Mouse (Mus musculus) limb, embryonic 11.5 days (tissue): ENCODE data around the gene Naxd. TPM values are rescaled to one million over a fixed set of nuclear protein-coding genes. Genes with fewer than 3 reads are reported as not detected.

ENCODE experiments used
- ATAC-seq: fragments of 200-750 bp; cut with Nextera tagmentation; 2 replicates; pipeline ENCODE4 v1.8.0; 2017; ENCODE audit warnings: low read depth; ENCODE audit not compliant: insufficient number of reproducible peaks, low FRiP score, low TSS enrichment
- DNase-seq: peaks from one replicate; pipeline ENCODE4 v3.0.0-alpha.2; 2015; ENCODE audit warnings: low spot score
- H3K27ac ChIP-seq: fragments of 300-500 bp; sonication (generic); replicated peaks from 2 replicates; pipeline ENCODE4 v1.5.1; 2014; ENCODE audit warnings: low read depth, mild to moderate bottlenecking, low read length
- H3K27me3 ChIP-seq: fragments of 300-500 bp; sonication (generic); 2 replicates; pipeline ENCODE4 v1.6.1; 2014; ENCODE audit warnings: mild to moderate bottlenecking, low read length, mixed read lengths; ENCODE audit not compliant: control insufficient read depth, insufficient read depth
- H3K36me3 ChIP-seq: fragments of 300-500 bp; sonication (generic); 2 replicates; pipeline ENCODE4 v1.6.1; 2014; ENCODE audit warnings: mild to moderate bottlenecking, low read length, moderate library complexity, mixed read lengths; ENCODE audit not compliant: control insufficient read depth, insufficient read depth
- H3K4me1 ChIP-seq: fragments of 300-500 bp; sonication (generic); 2 replicates; pipeline ENCODE4 v1.6.1; 2014; ENCODE audit warnings: low read length, mixed read lengths; ENCODE audit not compliant: control insufficient read depth, insufficient read depth
- H3K4me2 ChIP-seq: fragments of 300-500 bp; sonication (generic); 2 replicates; pipeline ENCODE4 v1.6.1; 2014; ENCODE audit warnings: low read depth, mild to moderate bottlenecking, moderate library complexity; ENCODE audit not compliant: severe bottlenecking
- H3K4me3 ChIP-seq: fragments of 300-500 bp; sonication (generic); 2 replicates; pipeline ENCODE4 v1.5.1; 2014; ENCODE audit warnings: low read depth, low read length
- H3K9ac ChIP-seq: fragments of 300-500 bp; sonication (generic); 2 replicates; pipeline ENCODE4 v1.6.1; 2014; ENCODE audit warnings: mild to moderate bottlenecking, low read length
- H3K9me3 ChIP-seq: fragments of 300-500 bp; sonication (generic); 2 replicates; pipeline ENCODE4 v1.6.1; 2016; ENCODE audit warnings: low read length; ENCODE audit not compliant: control insufficient read depth
- WGBS: fragments of 180-500 bp; shearing (Covaris S2); extraction: QIAGEN DNeasy Blood & Tissue Kit; methylation state at CpG from one replicate; pipeline ENCODE4 v1.1.7; 2014; 5-methylcytosine and 5-hydroxymethylcytosine counted together
- polyA plus RNA-seq: library from polyadenylated mRNA; unstranded; fragments of >200 nt; fragmentation: Nextera tagmentation; extraction: Ambion mirVana; gene quantifications from 2 replicates; pipeline ENCODE4 v1.2.1, GENCODE M21; 2014

The Naxd gene
- polyA plus RNA-seq, 1 experiment from 2014 or later: 107 TPM

- Histone ChIP-seq H3K4me3 (no peak overlapping the region), H3K4me2 (peak overlapping the region; percentile 36), H3K27me3 (peaks cover 52% of the 10 kb centered on the region), H3K9me3 (no peaks in the 10 kb centered on the region), H3K4me1 (peaks cover 18% of the 10 kb centered on the region), H3K36me3 (no peaks in the 10 kb centered on the region), H3K9ac (no peak overlapping the region), H3K27ac (no peak overlapping the region)
- 4% methylated on average over 24 of the region's 24 CpGs for WGBS
- ATAC-seq (no peak), DNase-seq (peak; percentile 69)
These were observed 20.7 kb upstream of the Naxd start for GRCm38 (mm10) chr8:11476338-11477177.

GRCm38 (mm10) chr8:11477178-11477553 lies 20.1 kb upstream of the Naxd start:
- H3K4me1 ChIP-seq: peaks cover 18% of the 10 kb centered on the region
- H3K9me3 ChIP-seq: no peaks in the 10 kb centered on the region
- H3K27ac ChIP-seq: no peak overlapping the region
- DNase-seq (no peak), ATAC-seq (no peak)
- no peak overlapping the region for H3K9ac ChIP-seq
- H3K4me2 ChIP-seq: peak overlapping the region; percentile 36; the same call in 1 of the 2 replicates
- peaks cover 55% of the 10 kb centered on the region for H3K27me3 ChIP-seq
- no peaks in the 10 kb centered on the region for H3K36me3 ChIP-seq
- no peak overlapping the region for H3K4me3 ChIP-seq
- WGBS: 3% methylated on average over 9 of the region's 9 CpGs

GRCm38 (mm10) chr8:11477811-11478761 lies 19.2 kb upstream of the Naxd start, which contains the start of gene Rab20:
Gene Rab20 (minus strand): TSS chr8:11478710.
- H3K4me1 ChIP-seq: peaks cover 17% of the 10 kb centered on the region
- DNase-seq (peak; percentile 83), ATAC-seq (peak; percentile 45; the same call in 1 of the 2 replicates)
- H3K27me3 ChIP-seq: peaks cover 55% of the 10 kb centered on the region
- WGBS: under 1% methylated on average over 66 of the region's 69 CpGs
- no peak within 1 kb of the TSS for H3K9ac ChIP-seq
- H3K27ac ChIP-seq: no peak within 1 kb of the TSS
- no peaks in the 10 kb centered on the region for H3K36me3 ChIP-seq
- no peaks in the 10 kb centered on the region for H3K9me3 ChIP-seq
- peak within 1 kb of the TSS; percentile 52 for H3K4me3 ChIP-seq
- peak within 1 kb of the TSS; percentile 91 for H3K4me2 ChIP-seq

GRCm38 (mm10) chr8:11478807-11479527 lies 18.3 kb upstream of the Naxd start:
- Histone ChIP-seq H3K4me3 (peak overlapping the region; percentile 52), H3K4me2 (peak overlapping the region; percentile 91), H3K4me1 (peaks cover 12% of the 10 kb centered on the region; the same call in 1 of the 2 replicates), H3K27me3 (peaks cover 55% of the 10 kb centered on the region), H3K36me3 (no peaks in the 10 kb centered on the region), H3K27ac (no peak overlapping the region), H3K9ac (no peak overlapping the region), H3K9me3 (no peaks in the 10 kb centered on the region)
- WGBS: under 1% methylated on average over 23 of the region's 23 CpGs
- DNase-seq (peak; percentile 52), ATAC-seq (peak; percentile 24; the same call in 1 of the 2 replicates)

GRCm38 (mm10) chr8:11479591-11479990 lies 17.7 kb upstream of the Naxd start:
- DNase-seq (no peak), ATAC-seq (no peak)
- no peak overlapping the region for H3K4me2 ChIP-seq
- no peak overlapping the region for H3K9ac ChIP-seq
- no peak overlapping the region for H3K27ac ChIP-seq
- no peaks in the 10 kb centered on the region for H3K36me3 ChIP-seq
- 4% methylated on average over 14 of the region's 14 CpGs for WGBS
- H3K4me3 ChIP-seq: no peak overlapping the region
- peaks cover 12% of the 10 kb centered on the region; the same call in 1 of the 2 replicates for H3K4me1 ChIP-seq
- peaks cover 52% of the 10 kb centered on the region for H3K27me3 ChIP-seq
- H3K9me3 ChIP-seq: no peaks in the 10 kb centered on the region

- Histone ChIP-seq H3K27me3 (peaks cover 34% of the 10 kb centered on the region), H3K36me3 (no peaks in the 10 kb centered on the region), H3K4me1 (peaks cover 6% of the 10 kb centered on the region; the same call in 1 of the 2 replicates), H3K9ac (no peak overlapping the region), H3K27ac (no peak overlapping the region), H3K4me2 (no peak overlapping the region), H3K9me3 (no peaks in the 10 kb centered on the region), H3K4me3 (no peak overlapping the region)
- ATAC-seq (no peak), DNase-seq (no peak)
- 72% methylated on average over 3 of the region's 3 CpGs for WGBS
These were observed 15.4 kb upstream of the Naxd start for GRCm38 (mm10) chr8:11481876-11482275.

GRCm38 (mm10) chr8:11482537-11482936 lies 14.8 kb upstream of the Naxd start:
- ATAC-seq: no peak
- H3K27me3 ChIP-seq: peaks cover 29% of the 10 kb centered on the region
- H3K36me3 ChIP-seq: no peaks in the 10 kb centered on the region
- no peak for DNase-seq
- no peak overlapping the region for H3K4me3 ChIP-seq
- H3K9ac ChIP-seq: no peak overlapping the region
- WGBS: 76% methylated on average over 3 of the region's 3 CpGs
- no peak overlapping the region for H3K4me2 ChIP-seq
- no peak overlapping the region for H3K27ac ChIP-seq
- H3K9me3 ChIP-seq: no peaks in the 10 kb centered on the region
- peaks cover 6% of the 10 kb centered on the region; the same call in 1 of the 2 replicates for H3K4me1 ChIP-seq
